In genomic region chr11:53308884-53309310, GRCm38 (mm10) we compare ENCODE assay signal across 8 mouse cellular contexts. TPM values are rescaled to one million over a fixed set of nuclear protein-coding genes. Genes with fewer than 3 reads are reported as not detected.
DNase-seq lines count a peak whose midpoint lies in the region; ATAC-seq and TF ChIP-seq lines count a peak whose summit lies in the region.

No protein-coding gene starts in this region.

- peak overlapping the region; percentile 67 for H3K27ac ChIP-seq in embryonic facial prominence, embryonic 12.5 days

- no peak overlapping the region for H3K4me2 ChIP-seq in embryonic facial prominence, embryonic 12.5 days (replicated peaks)

- no peak for TF ChIP-seq CTCF in lung, adult 2 months (IDR thresholded peaks at IDR 0.05; ENCODE audit: insufficient read depth, low read length)

- peaks cover 14% of the 10 kb centered on the region for H3K4me1 ChIP-seq in embryonic facial prominence, embryonic 12.5 days
- H3K4me1 ChIP-seq in lung, adult 2 months (ENCODE audit: control insufficient read depth, insufficient read depth, low read length) = peaks cover 21% of the 10 kb centered on the region

- ATAC-seq in embryonic facial prominence, embryonic 12.5 days (ENCODE audit: insufficient number of reproducible peaks, insufficient read depth, low FRiP score, low TSS enrichment) = no peak
- ATAC-seq in erythroblast, adult 5-6 weeks (replicated peaks; ENCODE audit: low FRiP score, poor library complexity, severe bottlenecking) = no peak

- H3K4me3 ChIP-seq in embryonic facial prominence, embryonic 12.5 days = no peak overlapping the region
- no peak overlapping the region for H3K4me3 ChIP-seq in lung, adult 2 months (replicated peaks; ENCODE audit: extremely low read depth, low read depth, low read length)

- intact Hi-C loops in heart, postnatal 10 days (cut with DNase I) = no loop called here

- WGBS in embryonic facial prominence, embryonic 12.5 days = 25% methylated on average over 2 of the region's 2 CpGs
- 15% methylated on average over 2 of the region's 2 CpGs for WGBS in lung, adult 2 months

- H3K9ac ChIP-seq in embryonic facial prominence, embryonic 12.5 days = no peak overlapping the region

- H3K36me3 ChIP-seq in embryonic facial prominence, embryonic 12.5 days = no peaks in the 10 kb centered on the region

- peak; percentile 71 to 92 for DNase-seq in adrenal gland, adult (ENCODE audit: inconsistent age in 2 of 2, low spot score in 1 of 2)
- peak; percentile 93 to 94 for DNase-seq in heart, postnatal 10 days
- peak; percentile 37 for DNase-seq in lung, adult 2 months
- DNase-seq in frontal cortex, postnatal 14 days (ENCODE audit: low spot score in 2 of 2) = no peak
- DNase-seq in layer of hippocampus, postnatal 14 days (ENCODE audit: low spot score in 2 of 2) = no peak
- DNase-seq in cerebellum, adult 8-10 months = no peak

- no peaks in the 10 kb centered on the region for H3K27me3 ChIP-seq in embryonic facial prominence, embryonic 12.5 days

- no peak for TF ChIP-seq POLR2A in lung, adult 2 months (IDR thresholded peaks at IDR 0.05; ENCODE audit: borderline replicate concordance, extremely low read depth, low read depth, low read length)

- no peaks in the 10 kb centered on the region for H3K9me3 ChIP-seq in embryonic facial prominence, embryonic 12.5 days

RNA-seq across cellular contexts. Expression of gene Hspa4, which starts 8.6 kb away (rescaled TPM):
- polyA plus RNA-seq in embryonic facial prominence, embryonic 12.5 days (2016; fragmentation: Nextera tagmentation; extraction: Ambion mirVana) = 103 and 110 TPM in 2 replicates
- total RNA-seq in heart, postnatal 10 days (2021) = 100 to 1,000 TPM; 128 to 136 TPM
- polyA plus RNA-seq in lung, adult 2 months (2012; rRNA removed) = 22.0 and 24.9 TPM in 2 replicates
- 40.9 and 48.5 TPM in 2 replicates for total RNA-seq in erythroblast, adult 5-6 weeks (2015; ENCODE audit: low replicate concordance)
- total RNA-seq in erythroblast, adult 5-6 weeks (2017; ENCODE audit: low replicate concordance) = 93.7 and 111 TPM in 2 replicates
- 100 to 1,000 TPM; 177 to 192 TPM for total RNA-seq in layer of hippocampus, postnatal 14 days (2021)

RNA-seq across cellular contexts. Expression of gene Zcchc10, which starts 15.6 kb away (rescaled TPM):
- polyA plus RNA-seq in embryonic facial prominence, embryonic 12.5 days (2016; fragmentation: Nextera tagmentation; extraction: Ambion mirVana) = 19.2 and 21.8 TPM in 2 replicates
- 1 to 10 TPM; 7.5 to 8.1 TPM for total RNA-seq in heart, postnatal 10 days (2021)
- polyA plus RNA-seq in lung, adult 2 months (2012; rRNA removed) = 3.0 and 5.1 TPM in 2 replicates
- 7.9 and 13.6 TPM in 2 replicates for total RNA-seq in erythroblast, adult 5-6 weeks (2015; ENCODE audit: low replicate concordance)
- 0.94 and 2.0 TPM in 2 replicates for total RNA-seq in erythroblast, adult 5-6 weeks (2017; ENCODE audit: low replicate concordance)
- 10 to 100 TPM in 1 of 2 experiments, 1 to 10 TPM in 1; 8.2 to 10.7 TPM for total RNA-seq in layer of hippocampus, postnatal 14 days (2021)

RNA-seq across cellular contexts. Expression of gene Aff4, which starts 41.7 kb away (rescaled TPM):
- polyA plus RNA-seq in embryonic facial prominence, embryonic 12.5 days (2016; fragmentation: Nextera tagmentation; extraction: Ambion mirVana) = 70.3 and 71.1 TPM in 2 replicates
- total RNA-seq in heart, postnatal 10 days (2021) = 100 to 1,000 TPM; 127 to 129 TPM
- 14.0 and 20.4 TPM in 2 replicates for polyA plus RNA-seq in lung, adult 2 months (2012; rRNA removed)
- total RNA-seq in erythroblast, adult 5-6 weeks (2015; ENCODE audit: low replicate concordance) = 32.2 and 50.3 TPM in 2 replicates
- 12.0 and 25.4 TPM in 2 replicates for total RNA-seq in erythroblast, adult 5-6 weeks (2017; ENCODE audit: low replicate concordance)
- 100 to 1,000 TPM; 220 to 224 TPM for total RNA-seq in layer of hippocampus, postnatal 14 days (2021)

Comparison
In these comparisons a context has a peak if more than half of its experiments do, and no peak if none do; other contexts are left out.
1. DNase-seq: peak in adrenal gland, adult (2 of 2), heart, postnatal 10 days (2 of 2) and lung, adult 2 months (single experiment); none in frontal cortex, postnatal 14 days (0 of 2), layer of hippocampus, postnatal 14 days (0 of 2) and cerebellum, adult 8-10 months (single experiment).